Mouse (Mus musculus) neural tube, embryonic 15.5 days (tissue): ENCODE results near the gene Phldb2. TPM values are rescaled to one million over a fixed set of nuclear protein-coding genes. Genes with fewer than 3 reads are reported as not detected.
A peak's percentile ranks its signal among the peaks of the same experiment; 100 is the strongest.

Experiments
- ATAC-seq: fragments of 200-750 bp; cut with Nextera tagmentation; 2 replicates; pipeline ENCODE4 v1.8.0; 2017; ENCODE audit warnings: mild to moderate bottlenecking, moderate TSS enrichment, moderate library complexity; ENCODE audit not compliant: low FRiP score
- H3K27ac ChIP-seq: fragments of 300-500 bp; sonication (generic); replicated peaks from 2 replicates; pipeline ENCODE4 v1.5.1; 2015; ENCODE audit warnings: mild to moderate bottlenecking, inconsistent platforms
- H3K27me3 ChIP-seq: fragments of 300-500 bp; sonication (generic); replicated peaks from 2 replicates; pipeline ENCODE4 v1.6.1; 2015; ENCODE audit warnings: inconsistent platforms
- H3K36me3 ChIP-seq: fragments of 300-500 bp; sonication (generic); 2 replicates; pipeline ENCODE4 v1.6.1; 2015; ENCODE audit warnings: inconsistent platforms
- H3K4me1 ChIP-seq: fragments of 300-500 bp; sonication (generic); 2 replicates; pipeline ENCODE4 v1.6.1; 2015; ENCODE audit warnings: inconsistent platforms
- H3K4me2 ChIP-seq: fragments of 300-500 bp; sonication (generic); 2 replicates; pipeline ENCODE4 v1.6.1; 2015; ENCODE audit warnings: inconsistent platforms, mild to moderate bottlenecking, moderate library complexity
- H3K4me3 ChIP-seq: fragments of 300-500 bp; sonication (generic); replicated peaks from 2 replicates; pipeline ENCODE4 v1.5.1; 2015; ENCODE audit warnings: mild to moderate bottlenecking, inconsistent platforms
- H3K9ac ChIP-seq: fragments of 300-500 bp; sonication (generic); replicated peaks from 2 replicates; pipeline ENCODE4 v1.6.1; 2015; ENCODE audit warnings: mild to moderate bottlenecking, inconsistent platforms
- H3K9me3 ChIP-seq: fragments of 300-500 bp; sonication (generic); replicated peaks from 2 replicates; pipeline ENCODE4 v1.6.1; 2016; ENCODE audit warnings: inconsistent platforms
- WGBS: fragments of 180-500 bp; shearing (Covaris S2); methylation state at CpG from one replicate; pipeline ENCODE4 v1.1.7; 2015; ENCODE audit warnings: mixed read lengths; 5-methylcytosine and 5-hydroxymethylcytosine counted together
- polyA plus RNA-seq: library from polyadenylated mRNA; unstranded; fragments of >200 nt; fragmentation: Nextera tagmentation; extraction: Ambion mirVana; gene quantifications from 2 replicates; pipeline ENCODE4 v1.2.1, GENCODE M21; 2015

The Phldb2 gene
- polyA plus RNA-seq, 1 experiment from 2014 or later = 7.2 TPM

GRCm38 (mm10) chr16:45742615-45743476 is 210.6 kb downstream of the Phldb2 start, which contains the start of gene Abhd10:
Gene Abhd10 (minus strand): TSS chr16:45742955.
- Histone ChIP-seq H3K9me3 (no peaks in the 10 kb centered on the region), H3K4me2 (peak within 1 kb of the TSS; percentile 51), H3K36me3 (no peaks in the 10 kb centered on the region), H3K27ac (peak within 1 kb of the TSS; percentile 95), H3K27me3 (no peaks in the 10 kb centered on the region), H3K4me1 (peaks cover 22% of the 10 kb centered on the region), H3K9ac (peak within 1 kb of the TSS; percentile 88), H3K4me3 (peak within 1 kb of the TSS; percentile 75)
- WGBS = under 1% methylated on average over 51 of the region's 51 CpGs
- peak; percentile 97 for ATAC-seq

GRCm38 (mm10) chr16:45737880-45738279 is 215.5 kb downstream of the Phldb2 start:
- ATAC-seq = no peak
- H3K27ac ChIP-seq = no peak overlapping the region
- no peaks in the 10 kb centered on the region for H3K27me3 ChIP-seq
- 92% methylated on average over 8 of the region's 8 CpGs for WGBS
- no peak overlapping the region for H3K4me3 ChIP-seq
- no peak overlapping the region for H3K9ac ChIP-seq
- no peaks in the 10 kb centered on the region for H3K9me3 ChIP-seq
- peaks cover 14% of the 10 kb centered on the region for H3K4me1 ChIP-seq
- peaks cover 38% of the 10 kb centered on the region for H3K36me3 ChIP-seq
- no peak overlapping the region for H3K4me2 ChIP-seq

- no peak overlapping the region for H3K4me3 ChIP-seq
- WGBS = 98% methylated on average over 3 of the region's 3 CpGs
- peaks cover 14% of the 10 kb centered on the region for H3K4me1 ChIP-seq
- H3K9ac ChIP-seq = no peak overlapping the region
- peaks cover 46% of the 10 kb centered on the region for H3K36me3 ChIP-seq
- H3K27ac ChIP-seq = no peak overlapping the region
- H3K9me3 ChIP-seq = no peaks in the 10 kb centered on the region
- no peak for ATAC-seq
- H3K27me3 ChIP-seq = no peaks in the 10 kb centered on the region
- no peak overlapping the region for H3K4me2 ChIP-seq
These were observed 216.7 kb downstream of the Phldb2 start for GRCm38 (mm10) chr16:45736724-45737123.

GRCm38 (mm10) chr16:45729163-45729562 is 224.2 kb downstream of the Phldb2 start:
- WGBS = 68% methylated on average over 5 of the region's 5 CpGs
- H3K4me3 ChIP-seq = no peak overlapping the region

GRCm38 (mm10) chr16:45724742-45725102 is 228.7 kb downstream of the Phldb2 start:
- H3K4me3 ChIP-seq = peak overlapping the region; percentile 64
- 2% methylated on average over 10 of the region's 10 CpGs for WGBS

More at GRCm38 (mm10) chr16:45729163-45729562, 224.2 kb downstream of the Phldb2 start:
- Histone ChIP-seq H3K9ac (no peak overlapping the region), H3K27me3 (no peaks in the 10 kb centered on the region), H3K36me3 (peaks cover 24% of the 10 kb centered on the region), H3K4me2 (no peak overlapping the region), H3K4me1 (peaks cover 10% of the 10 kb centered on the region), H3K27ac (peak overlapping the region; percentile 37; the same call in 1 of the 2 replicates), H3K9me3 (no peaks in the 10 kb centered on the region)
- no peak for ATAC-seq

GRCm38 (mm10) chr16:45724061-45724741 is 229.2 kb downstream of the Phldb2 start, which contains the start of gene Tagln3:
Gene Tagln3 (minus strand): TSS chr16:45724608.
- WGBS = under 1% methylated on average over 30 of the region's 30 CpGs
- H3K4me2 ChIP-seq = peak within 1 kb of the TSS; percentile 72
- H3K27me3 ChIP-seq = no peaks in the 10 kb centered on the region
- peaks cover 46% of the 10 kb centered on the region for H3K4me1 ChIP-seq
- peak within 1 kb of the TSS; percentile 97 for H3K27ac ChIP-seq
- H3K36me3 ChIP-seq = peaks cover 12% of the 10 kb centered on the region
- peak within 1 kb of the TSS; percentile 79 for H3K9ac ChIP-seq
- H3K4me3 ChIP-seq = peak within 1 kb of the TSS; percentile 64
- ATAC-seq = peak; percentile 84
- H3K9me3 ChIP-seq = no peaks in the 10 kb centered on the region

More at GRCm38 (mm10) chr16:45724742-45725102, 228.7 kb downstream of the Phldb2 start:
- Histone ChIP-seq H3K27ac (peak overlapping the region; percentile 97), H3K4me1 (peaks cover 41% of the 10 kb centered on the region), H3K9me3 (no peaks in the 10 kb centered on the region), H3K4me2 (peak overlapping the region; percentile 72), H3K9ac (peak overlapping the region; percentile 79), H3K36me3 (peaks cover 7% of the 10 kb centered on the region; the same call in 1 of the 2 replicates), H3K27me3 (no peaks in the 10 kb centered on the region)
- peak; percentile 67; the same call in 1 of the 2 replicates for ATAC-seq

- H3K4me1 ChIP-seq = peaks cover 46% of the 10 kb centered on the region
- peak overlapping the region; percentile 64 for H3K4me3 ChIP-seq
- H3K9ac ChIP-seq = peak overlapping the region; percentile 79
- H3K27ac ChIP-seq = peak overlapping the region; percentile 97
- no peaks in the 10 kb centered on the region for H3K27me3 ChIP-seq
- WGBS = 16% methylated on average over 6 of the region's 6 CpGs
- H3K4me2 ChIP-seq = peak overlapping the region; percentile 72
- ATAC-seq = peak; percentile 65
- peaks cover 21% of the 10 kb centered on the region for H3K36me3 ChIP-seq
- H3K9me3 ChIP-seq = no peaks in the 10 kb centered on the region
These were observed 230.1 kb downstream of the Phldb2 start for GRCm38 (mm10) chr16:45723172-45723901.

GRCm38 (mm10) chr16:45722460-45722951 is 230.9 kb downstream of the Phldb2 start:
- Histone ChIP-seq H3K27ac (peak overlapping the region; percentile 97), H3K9ac (peak overlapping the region; percentile 79), H3K27me3 (no peaks in the 10 kb centered on the region), H3K36me3 (peaks cover 26% of the 10 kb centered on the region), H3K4me2 (peak overlapping the region; percentile 72), H3K4me3 (peak overlapping the region; percentile 64), H3K9me3 (no peaks in the 10 kb centered on the region), H3K4me1 (peaks cover 46% of the 10 kb centered on the region)
- no peak for ATAC-seq
- 14% methylated on average over 3 of the region's 3 CpGs for WGBS

- no peak for ATAC-seq
- Histone ChIP-seq H3K4me3 (no peak overlapping the region), H3K4me1 (peaks cover 42% of the 10 kb centered on the region), H3K4me2 (peak overlapping the region; percentile 72), H3K9me3 (no peaks in the 10 kb centered on the region), H3K36me3 (peaks cover 43% of the 10 kb centered on the region), H3K27ac (no peak overlapping the region), H3K9ac (no peak overlapping the region), H3K27me3 (no peaks in the 10 kb centered on the region)
- WGBS = 82% methylated on average over 10 of the region's 10 CpGs
These were observed 233.3 kb downstream of the Phldb2 start for GRCm38 (mm10) chr16:45720022-45720630.

- H3K27ac ChIP-seq = no peak overlapping the region
- no peaks in the 10 kb centered on the region for H3K9me3 ChIP-seq
- peaks cover 51% of the 10 kb centered on the region for H3K36me3 ChIP-seq
- no peak overlapping the region for H3K4me3 ChIP-seq
- ATAC-seq = no peak
- no peak overlapping the region for H3K4me2 ChIP-seq
- 98% methylated on average over 4 of the region's 4 CpGs for WGBS
- H3K4me1 ChIP-seq = peaks cover 41% of the 10 kb centered on the region
- no peaks in the 10 kb centered on the region for H3K27me3 ChIP-seq
- H3K9ac ChIP-seq = no peak overlapping the region
These were observed 235.1 kb downstream of the Phldb2 start for GRCm38 (mm10) chr16:45718296-45718695.
